Mouse (Mus musculus): ENCODE measurements around the gene Spem1.

GRCm38 (mm10) chr11:69801379-69801977, 20.5 kb downstream of the Spem1 start, which contains the start of gene Fgf11:
- TF ChIP-seq CTCF (IDR thresholded peaks at IDR 0.05; ENCODE audit: control insufficient read depth, insufficient read depth, insufficient replicate concordance, low read depth, low read length) (no peak), POLR2A (IDR thresholded peaks at IDR 0.05; ENCODE audit: control insufficient read depth, low read depth, low read length) (no peak)
